Mouse (Mus musculus): ENCODE measurements at regions not wholly inside any gene's neighbourhood (a gene's known extent, or its start where the extent isn't known, plus 50 kb on each side); places are given as distances from the start of the nearest gene placed in this dataset.

- no peak for DNase-seq (ENCODE audit: low read depth, low spot score)
Observed at GRCm38 (mm10) chr2:6263565-6263964, 50.7 kb upstream of the Echdc3 start.

GRCm38 (mm10) chr2:6264085-6264783, 51.4 kb upstream of the Echdc3 start:
- no peak for DNase-seq (ENCODE audit: low read depth, low spot score)

GRCm38 (mm10) chr2:6265117-6265516, 52.3 kb upstream of the Echdc3 start:
- DNase-seq (ENCODE audit: low read depth, low spot score) = peak; percentile 21

GRCm38 (mm10) chr2:6267066-6267465, 54.2 kb upstream of the Echdc3 start:
- no peak for DNase-seq (ENCODE audit: low read depth, low spot score)

- no peak for DNase-seq (ENCODE audit: low read depth, low spot score)
Observed at GRCm38 (mm10) chr2:6267537-6267936, 54.7 kb upstream of the Echdc3 start.

- no peak for DNase-seq (ENCODE audit: low read depth, low spot score)
Observed at GRCm38 (mm10) chr2:6272514-6272913, 50.0 kb upstream of the Usp6nl start.
